Mouse (Mus musculus): Measurements from ENCODE around the gene Pbx1. TPM values are rescaled to one million over a fixed set of nuclear protein-coding genes. Genes with fewer than 3 reads are reported as not detected.

Pbx1 gene
- polyA plus RNA-seq, 1 experiment: 12.2 TPM

GRCm38 (mm10) chr1:168357680-168358611 is 74.1 kb downstream of the Pbx1 start:
- WGBS: 81% methylated on average over 26 of the region's 26 CpGs
- peaks cover 2% of the 10 kb centered on the region for H3K4me1 ChIP-seq (ENCODE audit: control insufficient read depth, insufficient read depth, low read length)
- no peak overlapping the region for H3K27ac ChIP-seq (ENCODE audit: control insufficient read depth, insufficient read depth, low read depth, low read length, poor library complexity)
- TF ChIP-seq POLR2A (IDR thresholded peaks at IDR 0.05; ENCODE audit: borderline replicate concordance, control insufficient read depth, low read depth, low read length): no peak
- H3K4me3 ChIP-seq (replicated peaks; ENCODE audit: control insufficient read depth, low read depth, low read length): no peak overlapping the region

DNA sequence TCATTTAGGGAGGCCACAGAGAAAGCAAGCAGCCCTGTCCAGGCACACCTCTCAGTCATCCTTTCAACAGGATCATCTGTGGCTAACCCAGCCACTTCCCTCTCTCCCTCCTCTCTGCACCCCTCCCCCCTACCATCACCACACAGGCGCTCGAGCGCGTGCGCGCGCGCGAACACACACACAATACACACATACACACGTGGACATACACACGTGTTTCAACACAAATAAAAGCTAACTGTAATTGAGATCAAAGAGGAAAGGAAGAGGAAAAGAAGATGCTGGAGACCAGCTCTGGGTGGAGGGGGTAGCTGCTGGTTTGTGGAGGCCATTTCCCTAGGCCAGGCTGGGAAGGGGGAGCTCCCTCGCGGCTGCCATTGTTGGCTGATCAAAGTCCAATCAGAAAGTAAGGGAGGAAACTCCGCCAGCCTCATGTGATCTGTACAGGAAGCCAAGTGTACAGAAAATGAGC is 75.1 kb downstream of the Pbx1 start:
- WGBS: 69% methylated on average over 14 of the region's 14 CpGs
- TF ChIP-seq CTCF (IDR thresholded peaks at IDR 0.05; ENCODE audit: control insufficient read depth, insufficient read depth, low read length) (no peak), POLR2A (IDR thresholded peaks at IDR 0.05; ENCODE audit: borderline replicate concordance, control insufficient read depth, low read depth, low read length) (no peak)
- H3K4me3 ChIP-seq (replicated peaks; ENCODE audit: control insufficient read depth, low read depth, low read length): no peak overlapping the region
- H3K27ac ChIP-seq (ENCODE audit: control insufficient read depth, insufficient read depth, low read depth, low read length, poor library complexity): no peak overlapping the region
- H3K4me1 ChIP-seq (ENCODE audit: control insufficient read depth, insufficient read depth, low read length): no peaks in the 10 kb centered on the region; the same call in none of the 2 replicates

GRCm38 (mm10) chr1:168355985-168356556 is 76.0 kb downstream of the Pbx1 start:
- Histone ChIP-seq H3K4me1 (ENCODE audit: control insufficient read depth, insufficient read depth, low read length) (no peaks in the 10 kb centered on the region), H3K4me3 (replicated peaks; ENCODE audit: control insufficient read depth, low read depth, low read length) (no peak overlapping the region), H3K27ac (ENCODE audit: control insufficient read depth, insufficient read depth, low read depth, low read length, poor library complexity) (no peak overlapping the region)
- WGBS: 70% methylated on average over 10 of the region's 10 CpGs
- no peak for TF ChIP-seq CTCF (IDR thresholded peaks at IDR 0.05; ENCODE audit: control insufficient read depth, insufficient read depth, low read length)
- TF ChIP-seq POLR2A (IDR thresholded peaks at IDR 0.05; ENCODE audit: borderline replicate concordance, control insufficient read depth, low read depth, low read length): no peak

DNA sequence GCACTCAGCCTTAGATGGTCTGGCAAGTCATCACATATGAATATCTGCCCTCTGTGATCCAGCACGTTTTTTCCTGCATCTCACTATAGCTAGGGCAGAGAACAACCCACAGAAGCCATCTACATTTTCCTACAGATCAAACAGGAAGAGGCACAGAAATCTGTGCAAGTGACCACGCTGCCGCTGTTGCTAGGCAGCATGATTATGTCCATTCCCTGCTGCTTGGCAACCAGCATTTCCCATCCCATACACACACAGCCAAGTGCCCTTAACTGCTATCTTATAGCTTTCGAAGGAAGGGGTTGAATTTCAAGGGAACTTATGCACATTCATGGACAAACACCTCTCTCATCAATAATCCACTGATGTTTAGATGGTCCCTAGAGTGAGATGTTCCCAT is 77.1 kb downstream of the Pbx1 start:
- Histone ChIP-seq H3K27ac (ENCODE audit: control insufficient read depth, insufficient read depth, low read depth, low read length, poor library complexity) (no peak overlapping the region), H3K4me1 (ENCODE audit: control insufficient read depth, insufficient read depth, low read length) (no peaks in the 10 kb centered on the region), H3K4me3 (replicated peaks; ENCODE audit: control insufficient read depth, low read depth, low read length) (no peak overlapping the region)
- TF ChIP-seq CTCF (IDR thresholded peaks at IDR 0.05; ENCODE audit: control insufficient read depth, insufficient read depth, low read length) (no peak), POLR2A (IDR thresholded peaks at IDR 0.05; ENCODE audit: borderline replicate concordance, control insufficient read depth, low read depth, low read length) (no peak)
- 55% methylated on average over 4 of the region's 4 CpGs for WGBS

DNA sequence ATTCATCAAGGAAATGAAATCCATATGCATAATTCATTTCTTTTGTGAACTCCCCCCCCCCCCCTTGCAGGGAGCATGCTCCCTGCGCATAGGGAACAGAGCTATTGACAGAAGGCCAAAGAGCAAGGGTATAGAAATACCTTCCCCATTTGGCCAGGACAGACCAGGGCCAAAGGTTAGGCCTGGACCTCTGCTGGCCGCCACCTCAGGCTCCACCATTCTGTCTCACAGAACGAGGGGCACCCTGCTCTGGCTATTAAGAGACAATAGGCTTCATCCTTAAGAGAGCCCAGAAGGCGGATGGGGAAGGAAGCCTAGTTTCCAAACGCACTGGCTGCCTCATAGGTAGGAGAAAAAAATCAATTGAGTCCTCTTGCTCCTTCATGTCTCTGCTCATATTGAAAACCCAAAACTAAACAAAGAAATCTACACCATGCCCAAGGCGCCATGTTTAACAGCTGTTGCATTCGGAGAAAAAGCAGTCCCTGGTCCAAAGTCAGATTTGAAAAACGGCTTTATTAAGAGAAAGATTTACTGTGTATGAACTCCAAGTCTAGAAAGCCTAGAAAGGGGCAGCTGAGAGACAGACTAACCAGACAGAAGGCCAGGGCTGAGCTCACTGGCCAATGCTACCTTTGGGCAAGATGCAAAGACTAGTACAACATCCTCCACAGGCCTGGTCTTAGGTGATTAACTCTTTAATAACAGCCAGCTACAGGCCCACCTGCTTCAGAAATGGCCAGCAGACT is 83.9 kb downstream of the Pbx1 start:
- no peaks in the 10 kb centered on the region for H3K4me1 ChIP-seq (ENCODE audit: control insufficient read depth, insufficient read depth, low read length)
- TF ChIP-seq CTCF (IDR thresholded peaks at IDR 0.05; ENCODE audit: control insufficient read depth, insufficient read depth, low read length) (no peak), POLR2A (IDR thresholded peaks at IDR 0.05; ENCODE audit: borderline replicate concordance, control insufficient read depth, low read depth, low read length) (no peak)
- WGBS: 82% methylated on average over 8 of the region's 8 CpGs
- H3K4me3 ChIP-seq (replicated peaks; ENCODE audit: control insufficient read depth, low read depth, low read length): no peak overlapping the region
- H3K27ac ChIP-seq (ENCODE audit: control insufficient read depth, insufficient read depth, low read depth, low read length, poor library complexity): no peak overlapping the region

DNA sequence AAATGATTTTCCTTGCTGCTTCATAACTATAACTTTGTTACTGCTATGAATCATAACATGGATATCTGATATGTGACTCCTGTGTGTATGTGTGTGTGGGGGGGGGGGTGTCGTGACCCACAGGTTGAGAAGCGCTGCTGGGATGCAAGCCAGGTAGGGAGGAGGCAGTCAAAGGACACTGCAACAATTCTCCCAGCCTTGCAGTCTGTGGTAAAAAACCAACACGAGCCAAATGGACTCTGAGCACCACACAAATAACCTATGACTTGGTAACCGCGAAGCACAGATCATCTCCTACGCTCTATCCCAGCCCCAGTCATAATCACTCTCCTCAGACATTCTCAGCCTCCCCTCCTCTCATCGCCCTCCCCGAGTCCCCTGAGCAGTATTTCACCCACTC is 87.2 kb downstream of the Pbx1 start:
- no peaks in the 10 kb centered on the region for H3K4me1 ChIP-seq (ENCODE audit: control insufficient read depth, insufficient read depth, low read length)
- no peak overlapping the region for H3K27ac ChIP-seq (ENCODE audit: control insufficient read depth, insufficient read depth, low read depth, low read length, poor library complexity)
- no peak overlapping the region for H3K4me3 ChIP-seq (replicated peaks; ENCODE audit: control insufficient read depth, low read depth, low read length)
- TF ChIP-seq POLR2A (IDR thresholded peaks at IDR 0.05; ENCODE audit: borderline replicate concordance, control insufficient read depth, low read depth, low read length): no peak
- no peak for TF ChIP-seq CTCF (IDR thresholded peaks at IDR 0.05; ENCODE audit: control insufficient read depth, insufficient read depth, low read length)
- 81% methylated on average over 8 of the region's 8 CpGs for WGBS

DNA sequence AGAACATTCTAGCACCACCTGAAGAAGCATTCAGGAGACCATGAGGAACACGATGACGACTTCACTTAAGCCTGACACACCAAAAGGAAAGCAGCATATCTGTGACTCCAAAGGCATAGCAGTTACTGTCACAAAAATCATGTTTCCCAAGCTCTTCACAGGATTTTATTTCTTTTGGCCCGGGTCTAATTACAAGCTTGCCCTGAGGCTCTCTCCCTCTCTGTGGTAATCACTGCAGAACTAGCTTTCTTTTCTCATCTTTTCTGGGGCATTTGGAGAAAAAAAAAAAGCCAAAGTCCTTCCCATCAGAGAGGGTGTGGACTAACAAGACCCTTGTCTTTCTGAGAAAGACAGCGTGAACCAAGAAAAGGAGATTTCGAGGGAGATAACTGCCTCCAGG is 87.8 kb downstream of the Pbx1 start:
- TF ChIP-seq CTCF (IDR thresholded peaks at IDR 0.05; ENCODE audit: control insufficient read depth, insufficient read depth, low read length): no peak
- no peak for TF ChIP-seq POLR2A (IDR thresholded peaks at IDR 0.05; ENCODE audit: borderline replicate concordance, control insufficient read depth, low read depth, low read length)
- no peak overlapping the region for H3K4me3 ChIP-seq (replicated peaks; ENCODE audit: control insufficient read depth, low read depth, low read length)
- no peak overlapping the region for H3K27ac ChIP-seq (ENCODE audit: control insufficient read depth, insufficient read depth, low read depth, low read length, poor library complexity)
- 71% methylated on average over 5 of the region's 5 CpGs for WGBS
- no peaks in the 10 kb centered on the region for H3K4me1 ChIP-seq (ENCODE audit: control insufficient read depth, insufficient read depth, low read length)

DNA sequence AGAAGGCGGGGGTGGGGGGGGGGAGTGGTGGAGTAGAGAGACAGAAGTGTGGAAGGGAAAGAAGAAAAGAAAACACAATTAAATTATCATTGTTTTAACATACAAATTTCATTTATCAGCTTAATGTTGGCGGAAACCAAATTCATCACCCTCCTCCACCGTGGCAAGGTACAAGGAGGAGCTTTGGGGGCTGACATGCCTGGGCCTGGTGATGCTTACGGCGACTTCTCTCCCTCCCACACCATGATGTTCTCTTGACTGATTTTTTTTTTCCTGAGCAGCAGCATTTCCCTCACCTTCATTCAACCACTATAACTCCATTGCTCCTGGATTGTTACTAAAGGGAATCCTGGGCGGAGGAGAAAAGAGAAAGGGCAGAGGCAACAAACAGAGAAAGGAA is 89.8 kb downstream of the Pbx1 start:
- no peak for TF ChIP-seq CTCF (IDR thresholded peaks at IDR 0.05; ENCODE audit: control insufficient read depth, insufficient read depth, low read length)
- no peak for TF ChIP-seq POLR2A (IDR thresholded peaks at IDR 0.05; ENCODE audit: borderline replicate concordance, control insufficient read depth, low read depth, low read length)
- no peak overlapping the region for H3K4me3 ChIP-seq (replicated peaks; ENCODE audit: control insufficient read depth, low read depth, low read length)
- 83% methylated on average over 6 of the region's 6 CpGs for WGBS
- no peak overlapping the region for H3K27ac ChIP-seq (ENCODE audit: control insufficient read depth, insufficient read depth, low read depth, low read length, poor library complexity)
- peaks cover 2% of the 10 kb centered on the region; the same call in 1 of the 2 replicates for H3K4me1 ChIP-seq (ENCODE audit: control insufficient read depth, insufficient read depth, low read length)
